ENCODE assay signal across 8 mouse cellular contexts in the genomic region with DNA sequence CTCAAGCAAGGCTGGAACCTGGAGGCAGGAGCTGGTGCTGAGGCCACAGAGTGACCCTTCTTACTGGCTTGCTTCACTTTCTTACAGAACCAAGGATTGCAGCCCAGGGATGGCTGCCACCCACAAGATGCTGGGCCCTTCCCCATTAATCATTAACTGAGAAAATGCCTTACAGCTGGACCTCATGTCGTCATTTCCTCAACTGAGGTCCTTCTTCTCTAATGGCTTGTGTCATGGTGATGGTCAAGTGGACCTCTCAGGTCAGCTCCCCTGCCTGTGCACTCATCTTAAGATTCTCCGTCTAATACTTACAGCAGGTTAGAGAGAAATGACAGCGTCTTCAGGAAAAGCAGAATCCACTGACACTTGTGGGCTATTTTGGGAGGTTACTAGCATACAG. TPM values are rescaled to one million over a fixed set of nuclear protein-coding genes. Genes with fewer than 3 reads are reported as not detected.
DNase-seq lines count a peak whose midpoint lies in the region; ATAC-seq and TF ChIP-seq lines count a peak whose summit lies in the region.

No protein-coding gene starts in this region.

- H3K27ac ChIP-seq in testis, adult 2 months (ENCODE audit: control insufficient read depth, insufficient read depth, low read depth, low read length) = no peak overlapping the region
- H3K27ac ChIP-seq in forebrain, embryonic 14.5 days (ENCODE audit: low read depth, low read length) = no peak overlapping the region
- peak overlapping the region; percentile 84 for H3K27ac ChIP-seq in liver, embryonic 13.5 days

- peaks cover 18% of the 10 kb centered on the region for H3K4me1 ChIP-seq in testis, adult 2 months (ENCODE audit: control insufficient read depth, insufficient read depth, low read length)
- H3K4me1 ChIP-seq in forebrain, embryonic 14.5 days (ENCODE audit: control insufficient read depth, insufficient read depth, low read length) = peaks cover 5% of the 10 kb centered on the region
- H3K4me1 ChIP-seq in liver, embryonic 13.5 days (replicated peaks) = peaks cover 33% of the 10 kb centered on the region

- H3K9me3 ChIP-seq in forebrain, embryonic 14.5 days (replicated peaks; ENCODE audit: control insufficient read depth, low read length) = no peaks in the 10 kb centered on the region
- no peaks in the 10 kb centered on the region for H3K9me3 ChIP-seq in liver, embryonic 13.5 days (replicated peaks)

- no peak for DNase-seq in testis, postnatal 10 days (ENCODE audit: low spot score)
- no peak for DNase-seq in forebrain, embryonic 14.5 days (ENCODE audit: low spot score)
- DNase-seq in liver, embryonic 13.5 days = no peak
- DNase-seq in yolk sac, embryonic 10.5 days (ENCODE audit: low spot score) = peak; percentile 56
- DNase-seq in retina, postnatal 1 day = no peak
- no peak for DNase-seq in cerebellum, postnatal 10 days
- DNase-seq in adrenal gland, adult 8-10 months = no peak

- peak overlapping the region; percentile 42 for H3K9ac ChIP-seq in forebrain, embryonic 14.5 days (ENCODE audit: low read length)
- peak overlapping the region; percentile 85 for H3K9ac ChIP-seq in liver, embryonic 13.5 days

- no peak for ATAC-seq in forebrain, embryonic 14.5 days
- ATAC-seq in liver, embryonic 13.5 days (ENCODE audit: low read depth) = no peak

- WGBS in forebrain, embryonic 14.5 days = 44% methylated on average over 3 of the region's 3 CpGs
- 28% methylated on average over 3 of the region's 3 CpGs for WGBS in liver, embryonic 13.5 days (ENCODE audit: insufficient replicate concordance)

- TF ChIP-seq CTCF in testis, adult 2 months (IDR thresholded peaks at IDR 0.05; ENCODE audit: control insufficient read depth, insufficient read depth, insufficient replicate concordance, low read depth, low read length) = no peak

- no peaks in the 10 kb centered on the region for H3K27me3 ChIP-seq in testis, adult 2 months (ENCODE audit: control insufficient read depth, insufficient read depth, low read length)
- no peaks in the 10 kb centered on the region for H3K27me3 ChIP-seq in forebrain, embryonic 14.5 days (replicated peaks; ENCODE audit: control insufficient read depth, insufficient read depth, low read length)
- H3K27me3 ChIP-seq in liver, embryonic 13.5 days = no peaks in the 10 kb centered on the region

- H3K4me2 ChIP-seq in forebrain, embryonic 14.5 days (ENCODE audit: low read length) = peak overlapping the region; percentile 58
- peak overlapping the region; percentile 81 for H3K4me2 ChIP-seq in liver, embryonic 13.5 days

- no peaks in the 10 kb centered on the region for H3K36me3 ChIP-seq in testis, adult 2 months (ENCODE audit: control insufficient read depth, insufficient read depth, low read length)
- peaks cover 28% of the 10 kb centered on the region for H3K36me3 ChIP-seq in forebrain, embryonic 14.5 days (ENCODE audit: control insufficient read depth, insufficient read depth, low read length)
- peaks cover 45% of the 10 kb centered on the region for H3K36me3 ChIP-seq in liver, embryonic 13.5 days

- TF ChIP-seq POLR2A in testis, adult 2 months (IDR thresholded peaks at IDR 0.05; ENCODE audit: control insufficient read depth, low read depth, low read length) = no peak

- peak overlapping the region; percentile 13 for H3K4me3 ChIP-seq in testis, adult 2 months (ENCODE audit: control insufficient read depth, low read depth, low read length)
- peak overlapping the region; percentile 46 for H3K4me3 ChIP-seq in forebrain, embryonic 14.5 days (ENCODE audit: low read depth, low read length)
- H3K4me3 ChIP-seq in liver, embryonic 13.5 days (replicated peaks) = peak overlapping the region; percentile 76

RNA-seq across cellular contexts. Expression of a gene that starts 0.9 kb away (rescaled TPM):
- 5.3 and 5.9 TPM in 2 replicates for polyA plus RNA-seq in testis, adult 2 months (2012; rRNA removed)
- 18.3 and 23.5 TPM in 2 replicates for polyA plus RNA-seq in forebrain, embryonic 14.5 days (2014; fragmentation: Nextera tagmentation; extraction: Ambion mirVana)
- polyA plus RNA-seq in liver, embryonic 13.5 days (2015; fragmentation: Nextera tagmentation; extraction: Ambion mirVana) = 58.4 and 66.0 TPM in 2 replicates
- 1 to 10 TPM; 1.3 to 2.9 (median 2.2) TPM for total RNA-seq in adrenal gland, adult 8-10 months (2022)

RNA-seq across cellular contexts. Expression of a gene that starts 32.9 kb away (rescaled TPM):
- polyA plus RNA-seq in testis, adult 2 months (2012; rRNA removed) = 51.5 and 52.5 TPM in 2 replicates
- polyA plus RNA-seq in forebrain, embryonic 14.5 days (2014; fragmentation: Nextera tagmentation; extraction: Ambion mirVana) = 23.0 and 27.5 TPM in 2 replicates
- 34.9 and 36.3 TPM in 2 replicates for polyA plus RNA-seq in liver, embryonic 13.5 days (2015; fragmentation: Nextera tagmentation; extraction: Ambion mirVana)
- total RNA-seq in adrenal gland, adult 8-10 months (2022) = 10 to 100 TPM; 19.9 to 24.6 (median 23.7) TPM

RNA-seq across cellular contexts. Expression of a gene that starts 49.8 kb away (rescaled TPM):
- 8.9 and 13.5 TPM in 2 replicates for polyA plus RNA-seq in testis, adult 2 months (2012; rRNA removed)
- 2.3 and 3.1 TPM in 2 replicates for polyA plus RNA-seq in forebrain, embryonic 14.5 days (2014; fragmentation: Nextera tagmentation; extraction: Ambion mirVana)
- polyA plus RNA-seq in liver, embryonic 13.5 days (2015; fragmentation: Nextera tagmentation; extraction: Ambion mirVana) = 17.6 and 20.3 TPM in 2 replicates
- total RNA-seq in adrenal gland, adult 8-10 months (2022) = 10 to 100 TPM; 13.9 to 50.0 (median 27.4) TPM

Comparison
In these comparisons a context has a peak if more than half of its experiments do, and no peak if none do; other contexts are left out.
1. H3K4me3 ChIP-seq: peak in every context shown above with its lines; median percentile 76 in liver, embryonic 13.5 days; 46 in forebrain, embryonic 14.5 days; 13 in testis, adult 2 months.